Mouse (Mus musculus) heart, postnatal 25 days (tissue): Measurements from ENCODE around the gene Pxt1. TPM values are rescaled to one million over a fixed set of nuclear protein-coding genes. Genes with fewer than 3 reads are reported as not detected.

Experiments used
- DNase-seq: peaks from one replicate; pipeline ENCODE4 v3.0.0; 2022; ENCODE audit warnings: low spot score
- intact Hi-C: fragments of 180-260 bp; cut with DNase I; formaldehyde crosslinking; loops from one replicate; pipeline ENCODE4 v1.15.1; 2025
- total RNA-seq, 2 experiments: library from RNA; stranded (reverse); gene quantifications; 2 replicates each; pipeline ENCODE4 v1.2.3; 2021

Pxt1 gene
- total RNA-seq, 2 experiments from 2014 or later: 0.42 TPM; not detected in 1

- intact Hi-C loops: no loop called here
- DNase-seq: no peak
Observed at GRCm38 (mm10) chr17:28885231-28885630, 58.4 kb downstream of the Pxt1 start.

Other genes starting within 250 kb of the Pxt1 start
- gene AC170998.1, start 217.8 kb downstream of the Pxt1 start, total RNA-seq: under 1 TPM in 1 of 2 experiments, not detected in 1; 0.88 TPM
- under 1 TPM; 0.17 to 0.18 TPM for gene Mapk13, start 174.5 kb downstream of the Pxt1 start, total RNA-seq
- gene Brpf3, start 142.8 kb downstream of the Pxt1 start, total RNA-seq: 10 to 100 TPM; 12.4 to 16.2 TPM
- gene Pnpla1, start 85.4 kb downstream of the Pxt1 start, total RNA-seq: not detected
- under 1 TPM; 0.05 to 0.50 TPM for gene 4930539E08Rik, start 28.5 kb downstream of the Pxt1 start, total RNA-seq
- 10 to 100 TPM; 54.9 to 64.2 TPM for gene Kctd20, start 8.1 kb upstream of the Pxt1 start, total RNA-seq
- gene Stk38, start 64.2 kb upstream of the Pxt1 start, total RNA-seq: 10 to 100 TPM; 32.8 to 38.2 TPM
- gene Srsf3, start 88.8 kb upstream of the Pxt1 start, total RNA-seq: 10 to 100 TPM; 68.9 to 75.4 TPM
- gene Cdkn1a, start 147.1 kb upstream of the Pxt1 start, total RNA-seq: 100 to 1,000 TPM in 1 of 2 experiments, 10 to 100 TPM in 1; 30.1 to 102 TPM
- gene Rab44, start 170.3 kb upstream of the Pxt1 start, total RNA-seq: under 1 TPM; 0.13 to 0.39 TPM